In genomic region chr14:31829761-31830562, GRCm38 (mm10) we compare ENCODE assay signal across 8 mouse cellular contexts. TPM values are rescaled to one million over a fixed set of nuclear protein-coding genes. Genes with fewer than 3 reads are reported as not detected.
DNase-seq lines count a peak whose midpoint lies in the region; ATAC-seq and TF ChIP-seq lines count a peak whose summit lies in the region.

No protein-coding gene starts in this region.

- H3K36me3 ChIP-seq in MEL (ENCODE audit: control insufficient read depth in 1 of 2, insufficient read depth in 2 of 2, low read length in 2 of 2) = peaks cover 0 to 26% of the 10 kb centered on the region in 2 experiments; a peak in 2 of 4 replicates
- H3K36me3 ChIP-seq in hindbrain, embryonic 14.5 days (replicated peaks; ENCODE audit: control insufficient read depth, insufficient read depth) = no peaks in the 10 kb centered on the region

- no peaks in the 10 kb centered on the region for H3K27me3 ChIP-seq in MEL (ENCODE audit: control insufficient read depth in 1 of 2, insufficient read depth in 2 of 2, low read length in 2 of 2)
- H3K27me3 ChIP-seq in hindbrain, embryonic 14.5 days (ENCODE audit: control insufficient read depth, insufficient read depth, low read length) = no peaks in the 10 kb centered on the region

- TF ChIP-seq EP300 in MEL (IDR thresholded peaks at IDR 0.05; ENCODE audit: low read depth in 1 of 2, low read length in 2 of 2) = no peak

- ATAC-seq in frontal cortex, adult (ENCODE audit: low TSS enrichment) = peak; percentile 65
- ATAC-seq in hindbrain, embryonic 14.5 days (ENCODE audit: low FRiP score) = peak; percentile 60

- peaks cover 10 to 15% of the 10 kb centered on the region in 2 experiments for H3K4me1 ChIP-seq in MEL (ENCODE audit: control insufficient read depth in 1 of 2, insufficient read depth in 2 of 2, low read length in 2 of 2)
- peaks cover 19% of the 10 kb centered on the region for H3K4me1 ChIP-seq in hindbrain, embryonic 14.5 days (replicated peaks; ENCODE audit: control insufficient read depth, insufficient read depth, low read length)

- H3K9ac ChIP-seq in MEL (ENCODE audit: control insufficient read depth, low read depth, low read length, poor library complexity, severe bottlenecking) = peak overlapping the region; percentile 96
- peak overlapping the region; percentile 85 for H3K9ac ChIP-seq in hindbrain, embryonic 14.5 days

- H3K27ac ChIP-seq in MEL (ENCODE audit: control insufficient read depth, low read depth, low read length) = peak overlapping the region; percentile 76
- H3K27ac ChIP-seq in hindbrain, embryonic 14.5 days = peak overlapping the region; percentile 94

- peak; percentile 56 for DNase-seq in MEL (ENCODE audit: low read depth, low spot score)
- peak; percentile 63 for DNase-seq in cerebellum, adult 9-10 months
- DNase-seq in hindbrain, embryonic 14.5 days (ENCODE audit: low spot score) = peak; percentile 38
- peak; percentile 15 for DNase-seq in left cerebral cortex, adult 11 months (ENCODE audit: low spot score)
- DNase-seq in lung, postnatal 36 days = peak; percentile 58
- peak; percentile 66 for DNase-seq in retina, postnatal 1 day
- DNase-seq in thymus, postnatal 4 days = peak; percentile 77

- no peaks in the 10 kb centered on the region for H3K9me3 ChIP-seq in MEL (replicated peaks; ENCODE audit: insufficient read depth, low read length)
- no peaks in the 10 kb centered on the region for H3K9me3 ChIP-seq in hindbrain, embryonic 14.5 days (ENCODE audit: control insufficient read depth, low read length)

- peak overlapping the region; percentile 94 for H3K4me2 ChIP-seq in hindbrain, embryonic 14.5 days (replicated peaks)

- peaks cover 30% of the 10 kb centered on the region for H3K79me2 ChIP-seq in MEL (ENCODE audit: control insufficient read depth, insufficient read depth, low read length, poor library complexity)

- WGBS in hindbrain, embryonic 14.5 days = under 1% methylated on average over 60 of the region's 97 CpGs

- TF ChIP-seq RAD21 in MEL (IDR thresholded peaks at IDR 0.05; ENCODE audit: low read depth, low read length) = no peak

- TF ChIP-seq CTCF in MEL (IDR thresholded peaks at IDR 0.05 in 2 of 3, conservative IDR thresholded peaks at IDR 0.05 in 1 of 3; ENCODE audit: control insufficient read depth in 1 of 3, insufficient read depth in 1 of 3, low read depth in 2 of 3, low read length in 3 of 3, poor library complexity in 1 of 3, severe bottlenecking in 1 of 3) = no peak

- H3K4me3 ChIP-seq in MEL (ENCODE audit: control insufficient read depth in 1 of 2, insufficient read depth in 1 of 2, low read depth in 2 of 2, low read length in 2 of 2) = peak overlapping the region; percentile 71 to 79
- peak overlapping the region; percentile 96 for H3K4me3 ChIP-seq in hindbrain, embryonic 14.5 days (replicated peaks; ENCODE audit: low read length)

- no peak; a peak in 1 of 4 replicates for TF ChIP-seq POLR2A in MEL (IDR thresholded peaks at IDR 0.05; ENCODE audit: control insufficient read depth in 1 of 2, insufficient read depth in 1 of 2, low read depth in 1 of 2, low read length in 2 of 2, poor library complexity in 1 of 2)

TF ChIP-seq in MEL, 35 proteins besides CTCF, POLR2A, EP300 and RAD21:
- TF ChIP-seq RCOR1 (IDR thresholded peaks at IDR 0.05; ENCODE audit: low read depth, low read length) (no peak), E2F4 (IDR thresholded peaks at IDR 0.05; ENCODE audit: borderline replicate concordance, low read depth, low read length) (no peak), USF2 (IDR thresholded peaks at IDR 0.05; ENCODE audit: borderline replicate concordance in 1 of 2, insufficient read depth in 1 of 2, low read depth in 1 of 2, low read length in 2 of 2) (no peak), MAZ (IDR thresholded peaks at IDR 0.05; ENCODE audit: low read depth, low read length) (no peak), CHD1 (IDR thresholded peaks at IDR 0.05; ENCODE audit: low read depth, low read length) (no peak), ZC3H11A (IDR thresholded peaks at IDR 0.05; ENCODE audit: low read depth, low read length) (no peak), UBTF (IDR thresholded peaks at IDR 0.05; ENCODE audit: borderline replicate concordance, insufficient read depth, low read depth, low read length) (no peak), POLR2AphosphoS5 (IDR thresholded peaks at IDR 0.05; ENCODE audit: borderline replicate concordance, low read depth, low read length) (no peak), MYC (IDR thresholded peaks at IDR 0.05; ENCODE audit: low read depth, low read length) (no peak), JUND (IDR thresholded peaks at IDR 0.05; ENCODE audit: low read depth, low read length) (no peak), TBP (IDR thresholded peaks at IDR 0.05; ENCODE audit: low read depth, low read length) (no peak), MXI1 (IDR thresholded peaks at IDR 0.05; ENCODE audit: low read depth, low read length) (peak; percentile 89; the same call in 1 of the 2 replicates), GABPA (IDR thresholded peaks at IDR 0.05; ENCODE audit: low read depth, low read length) (no peak), KAT2A (conservative IDR thresholded peaks at IDR 0.05; ENCODE audit: low read depth, low read length) (no peak), MYB (IDR thresholded peaks at IDR 0.05; ENCODE audit: low read depth, low read length) (no peak), ETS1 (IDR thresholded peaks at IDR 0.05; ENCODE audit: low read depth, low read length) (no peak), NELFE (IDR thresholded peaks at IDR 0.05; ENCODE audit: low read depth, low read length) (no peak), USF1 (IDR thresholded peaks at IDR 0.05; ENCODE audit: low read depth, low read length) (peak; percentile 33; the same call in 1 of the 2 replicates), SIN3A (IDR thresholded peaks at IDR 0.05; ENCODE audit: low read length) (0 out of 2 replicates have a peak, but pooled peaks have one; percentile 17), ZNF384 (IDR thresholded peaks at IDR 0.05; ENCODE audit: low read depth, low read length) (no peak), ELF1 (IDR thresholded peaks at IDR 0.05; ENCODE audit: low read depth, low read length) (no peak), MAFK (IDR thresholded peaks at IDR 0.05; ENCODE audit: borderline replicate concordance, low read depth, low read length) (no peak), BHLHE40 (IDR thresholded peaks at IDR 0.05; ENCODE audit: borderline replicate concordance, low read depth, low read length) (no peak), CHD2 (IDR thresholded peaks at IDR 0.05; ENCODE audit: low read length) (no peak), NRF1 (IDR thresholded peaks at IDR 0.05; ENCODE audit: insufficient read depth, low read depth, low read length, poor library complexity, severe bottlenecking) (no peak), HCFC1 (IDR thresholded peaks at IDR 0.05; ENCODE audit: low read depth, low read length) (no peak), SMC3 (IDR thresholded peaks at IDR 0.05; ENCODE audit: low read depth, low read length) (no peak), MAX (IDR thresholded peaks at IDR 0.05; ENCODE audit: low read length) (peak; percentile 55), GATA1 (IDR thresholded peaks at IDR 0.05; ENCODE audit: low read depth, low read length) (no peak), TCF12 (IDR thresholded peaks at IDR 0.05; ENCODE audit: low read depth, low read length) (0 out of 2 replicates have a peak, but pooled peaks have one; percentile 9), POLR2AphosphoS2 (IDR thresholded peaks at IDR 0.05; ENCODE audit: low read length) (no peak), MEF2A (IDR thresholded peaks at IDR 0.05; ENCODE audit: extremely low read depth, insufficient replicate concordance, low read depth, low read length, poor library complexity, severe bottlenecking) (no peak), TAL1 (IDR thresholded peaks at IDR 0.05; ENCODE audit: low read length) (no peak), ZKSCAN1 (IDR thresholded peaks at IDR 0.05; ENCODE audit: low read depth, low read length) (no peak), ZMIZ1 (IDR thresholded peaks at IDR 0.05; ENCODE audit: low read depth, low read length) (no peak)

RNA-seq across cellular contexts. Expression of gene Ankrd28, which starts 0.5 kb away (rescaled TPM):
- total RNA-seq in MEL (2012; rRNA removed) = 32.5 and 33.2 TPM in 2 replicates
- polyA plus RNA-seq in MEL (2012; ENCODE audit: insufficient read depth in 1 of 2, insufficient read length in 2 of 2, low read depth in 1 of 2, low replicate concordance in 2 of 2, missing spikeins in 1 of 2) = 10 to 100 TPM; 38.8 to 41.2 TPM
- polyA plus RNA-seq in hindbrain, embryonic 14.5 days (2014; fragmentation: Nextera tagmentation; extraction: Ambion mirVana) = 14.7 and 15.3 TPM in 2 replicates

Comparison
In these comparisons a context has a peak if more than half of its experiments do, and no peak if none do; other contexts are left out.
1. Peak in every context shown above with its lines: DNase-seq, ATAC-seq, H3K4me3 ChIP-seq and H3K27ac ChIP-seq.
2. DNase-seq: peak in every context shown above with its lines; median percentile 77 in thymus, postnatal 4 days; 66 in retina, postnatal 1 day; 63 in cerebellum, adult 9-10 months; 58 in lung, postnatal 36 days; 56 in MEL; 38 in hindbrain, embryonic 14.5 days; 15 in left cerebral cortex, adult 11 months.